Mouse (Mus musculus) macrophage (primary cell): Measurements from ENCODE around the gene Orm2. TPM values are rescaled to one million over a fixed set of nuclear protein-coding genes. Genes with fewer than 3 reads are reported as not detected.

Experiments
- H3K27ac ChIP-seq: fragments of 350-480 bp; formaldehyde crosslinking; 2 replicates; pipeline ENCODE4 v1.9.0; 2021
- H3K36me3 ChIP-seq: fragments of 350-480 bp; formaldehyde crosslinking; 2 replicates; pipeline ENCODE4 v1.9.0; 2021; ENCODE audit errors: inconsistent target
- H3K4me3 ChIP-seq: fragments of 350-480 bp; formaldehyde crosslinking; 2 replicates; pipeline ENCODE4 v1.9.0; 2021; ENCODE audit errors: inconsistent target
- H3K79me2 ChIP-seq: fragments of 350-480 bp; formaldehyde crosslinking; 2 replicates; pipeline ENCODE4 v1.9.0; 2021; ENCODE audit errors: inconsistent target
- WGBS: methylation state at CpG from one replicate; pipeline ENCODE4 v1.1.7; 2026; ENCODE audit warnings: inconsistent platforms; ENCODE audit not compliant: missing documents; 5-methylcytosine and 5-hydroxymethylcytosine counted together
- polyA plus RNA-seq: library from polyadenylated mRNA; stranded (reverse); fragments of 250-400 nt; gene quantifications from 3 replicates; pipeline ENCODE4 v1.2.4, GENCODE M21; 2018; ENCODE audit warnings: inconsistent platforms

Gene Orm2
- polyA plus RNA-seq, 1 experiment from 2014 or later = not detected

DNA sequence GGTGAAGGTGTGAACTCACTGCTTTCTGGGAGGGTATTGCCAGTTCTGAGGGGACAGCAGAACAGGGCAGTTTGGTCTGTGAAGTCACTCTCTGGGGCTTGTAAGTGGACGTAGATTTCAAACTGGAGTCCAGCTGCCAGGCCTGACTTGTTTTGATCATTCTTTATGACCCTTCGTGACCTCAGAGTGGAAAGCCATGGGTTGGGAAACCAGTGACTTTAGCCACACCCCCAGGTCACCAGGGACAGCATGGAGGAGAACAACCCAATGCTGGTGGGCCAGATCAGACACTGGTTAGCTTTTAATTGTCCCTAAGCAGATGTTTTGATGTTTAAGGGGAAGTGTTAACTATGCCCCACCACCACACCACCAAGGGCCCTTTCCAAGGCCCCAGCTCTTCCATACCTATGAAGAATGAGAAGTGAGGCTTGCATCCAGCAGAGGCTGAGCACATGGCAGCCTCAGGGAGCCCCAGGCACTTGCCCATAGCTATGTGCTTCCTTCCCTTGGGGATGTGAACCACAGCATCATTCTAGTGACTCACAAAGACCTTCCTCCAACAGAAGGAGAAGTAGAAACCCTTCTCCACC lies 5.2 kb upstream of the Orm2 start:
- H3K27ac ChIP-seq = no peak overlapping the region
- no peak overlapping the region for H3K4me3 ChIP-seq
- no peaks in the 10 kb centered on the region for H3K79me2 ChIP-seq
- H3K36me3 ChIP-seq = no peaks in the 10 kb centered on the region
- 66% methylated on average over 2 of the region's 2 CpGs for WGBS

DNA sequence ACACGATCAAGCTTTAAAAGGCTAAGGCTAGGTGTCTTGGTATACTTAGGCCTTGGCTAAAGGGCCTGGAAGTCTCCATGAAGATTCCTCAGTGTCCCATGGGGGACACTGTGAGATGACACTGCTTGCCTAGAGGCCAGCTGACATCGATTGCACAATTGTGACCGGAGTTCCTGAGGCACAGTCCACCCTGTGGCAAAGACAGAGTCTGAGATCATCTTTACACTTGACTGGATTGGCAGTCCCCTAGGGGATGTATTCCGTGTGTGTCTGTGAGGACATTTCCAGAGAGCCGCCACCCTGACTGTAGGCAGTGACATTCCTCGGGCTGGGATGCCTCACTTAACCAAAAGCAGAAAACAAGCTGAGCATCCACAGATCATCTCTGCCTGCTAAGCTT lies 2.4 kb upstream of the Orm2 start:
- WGBS = 79% methylated on average over 6 of the region's 6 CpGs
- Histone ChIP-seq H3K36me3 (no peaks in the 10 kb centered on the region; the same call in 1 of the 2 replicates), H3K4me3 (no peak overlapping the region), H3K79me2 (no peaks in the 10 kb centered on the region), H3K27ac (no peak overlapping the region)

DNA sequence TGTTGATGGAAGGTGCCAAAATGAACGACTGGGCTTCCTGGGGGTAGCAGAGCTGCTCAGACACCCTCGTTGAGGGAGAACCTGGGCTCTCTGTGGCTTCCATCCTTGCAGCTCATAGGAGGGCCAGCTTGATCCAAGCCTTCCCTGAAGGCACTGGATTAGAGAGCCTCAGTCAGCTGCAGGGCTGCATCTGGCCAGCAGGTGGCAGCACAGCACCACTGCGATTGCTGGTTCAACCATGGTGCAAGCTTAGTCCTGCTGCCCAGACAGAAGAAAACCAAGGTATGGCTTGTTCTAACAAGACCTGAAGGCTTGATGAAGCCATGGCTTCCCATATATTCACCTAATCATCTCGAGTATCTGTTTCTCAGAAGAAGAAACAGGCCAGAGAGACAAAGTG lies 6.3 kb downstream of the Orm2 start:
- Histone ChIP-seq H3K36me3 (peaks cover 66% of the 10 kb centered on the region), H3K4me3 (no peak overlapping the region), H3K27ac (no peak overlapping the region), H3K79me2 (no peaks in the 10 kb centered on the region)
- 45% methylated on average over 4 of the region's 4 CpGs for WGBS

- WGBS = 91% methylated on average over 7 of the region's 7 CpGs
- no peaks in the 10 kb centered on the region for H3K79me2 ChIP-seq
- peaks cover 89% of the 10 kb centered on the region for H3K36me3 ChIP-seq
- no peak overlapping the region for H3K27ac ChIP-seq
- no peak overlapping the region for H3K4me3 ChIP-seq
These were observed 8.6 kb downstream of the Orm2 start for GRCm38 (mm10) chr4:63370897-63371296.

DNA sequence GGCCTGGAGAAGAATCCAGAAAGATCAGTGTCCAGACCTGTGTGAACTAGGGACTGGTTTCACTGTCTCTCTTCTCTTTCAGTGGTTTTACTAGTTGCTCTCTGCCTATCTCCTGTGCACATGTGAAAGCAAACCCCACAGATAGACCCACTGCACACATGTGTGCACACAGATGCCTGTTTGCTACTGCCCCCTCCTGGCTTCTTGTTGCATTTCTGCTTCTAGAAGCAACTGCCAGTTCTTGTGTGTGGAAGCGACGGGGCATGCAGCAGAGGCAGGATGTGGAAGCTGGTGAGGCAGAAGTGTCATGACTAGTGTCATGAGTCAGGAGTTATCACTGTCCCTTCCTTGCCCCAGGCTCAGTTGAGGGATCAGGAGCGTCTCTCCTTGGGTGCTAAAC lies 9.6 kb downstream of the Orm2 start:
- H3K79me2 ChIP-seq = no peaks in the 10 kb centered on the region
- H3K4me3 ChIP-seq = no peak overlapping the region
- H3K27ac ChIP-seq = peak overlapping the region; percentile 21
- 40% methylated on average over 3 of the region's 3 CpGs for WGBS
- peaks cover 93% of the 10 kb centered on the region for H3K36me3 ChIP-seq

DNA sequence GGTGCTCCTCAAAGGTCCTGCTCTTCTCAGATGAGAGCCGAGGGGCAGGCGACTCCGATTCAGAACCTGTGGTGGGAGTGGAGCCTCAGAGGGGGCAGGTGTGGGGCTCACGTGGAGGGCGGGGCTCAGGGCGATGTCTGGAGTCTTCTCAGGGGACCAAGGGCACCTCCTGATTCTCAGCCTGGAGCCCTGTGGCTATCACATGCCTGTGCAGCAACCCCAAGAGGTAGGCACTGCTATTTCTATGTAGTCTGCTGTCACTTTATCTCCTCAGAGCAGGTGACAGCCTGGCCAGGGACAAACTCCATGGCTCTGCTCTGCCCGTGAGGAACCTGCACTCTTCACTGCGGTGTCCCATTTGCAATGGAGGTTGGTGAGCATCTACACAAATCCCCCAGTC lies 11.2 kb downstream of the Orm2 start:
- Histone ChIP-seq H3K4me3 (no peak overlapping the region), H3K27ac (no peak overlapping the region), H3K79me2 (no peaks in the 10 kb centered on the region), H3K36me3 (peaks cover 95% of the 10 kb centered on the region)
- WGBS = 96% methylated on average over 8 of the region's 8 CpGs

DNA sequence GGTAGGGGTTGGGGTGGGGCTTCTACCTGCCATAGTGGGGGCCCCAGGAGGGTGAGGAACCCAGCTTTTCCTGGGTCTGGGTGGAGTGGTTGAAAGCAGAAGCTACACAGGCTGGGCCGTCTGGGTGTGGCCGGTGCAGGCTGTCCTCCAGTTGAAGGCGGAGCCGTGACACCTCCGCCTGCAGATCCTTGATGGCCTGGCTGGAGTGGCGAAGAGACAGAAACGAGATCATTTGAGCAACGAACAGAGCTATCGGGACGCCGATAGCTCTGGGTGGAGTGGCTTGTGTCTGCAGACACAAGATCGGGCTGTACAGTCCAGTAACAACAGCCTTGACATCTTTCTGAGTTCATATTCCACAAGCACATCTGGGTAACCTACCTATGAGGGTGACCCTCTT lies 12.1 kb downstream of the Orm2 start:
- Histone ChIP-seq H3K36me3 (peaks cover 98% of the 10 kb centered on the region), H3K27ac (no peak overlapping the region), H3K4me3 (no peak overlapping the region), H3K79me2 (no peaks in the 10 kb centered on the region)
- WGBS = 82% methylated on average over 12 of the region's 12 CpGs

GRCm38 (mm10) chr4:63375367-63375766 lies 13.1 kb downstream of the Orm2 start:
- H3K79me2 ChIP-seq = no peaks in the 10 kb centered on the region
- 100% methylated on average over 1 of the region's 1 CpGs for WGBS
- H3K4me3 ChIP-seq = no peak overlapping the region
- peaks cover 98% of the 10 kb centered on the region for H3K36me3 ChIP-seq
- no peak overlapping the region for H3K27ac ChIP-seq

DNA sequence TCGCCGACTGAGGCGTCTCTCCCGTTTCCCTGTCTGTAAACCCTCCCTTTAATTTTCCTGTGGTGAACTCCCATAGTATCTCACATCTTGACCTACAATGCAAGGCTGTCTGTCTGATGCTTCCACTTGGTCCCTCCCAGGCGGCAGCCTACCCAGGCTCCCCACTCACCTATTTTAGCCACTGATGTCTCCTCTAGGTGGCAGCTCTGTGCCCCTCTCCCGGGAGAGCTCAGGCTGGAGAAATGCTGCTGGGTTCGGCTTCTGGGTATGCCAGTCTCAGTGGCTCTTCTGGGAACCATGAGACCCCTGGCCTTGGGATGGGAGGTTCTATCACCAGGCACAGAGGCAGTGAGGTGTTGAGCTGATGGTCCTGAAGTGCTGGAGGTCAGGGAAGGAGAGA lies 15.2 kb downstream of the Orm2 start:
- Histone ChIP-seq H3K79me2 (no peaks in the 10 kb centered on the region), H3K4me3 (no peak overlapping the region), H3K36me3 (peaks cover 99% of the 10 kb centered on the region), H3K27ac (no peak overlapping the region)
- 79% methylated on average over 7 of the region's 7 CpGs for WGBS

- WGBS = 100% methylated on average over 4 of the region's 4 CpGs
- Histone ChIP-seq H3K36me3 (peaks cover 88% of the 10 kb centered on the region), H3K79me2 (peaks cover 25% of the 10 kb centered on the region), H3K4me3 (no peak overlapping the region), H3K27ac (no peak overlapping the region)
These were observed 20.6 kb downstream of the Orm2 start for GRCm38 (mm10) chr4:63382676-63383369.

DNA sequence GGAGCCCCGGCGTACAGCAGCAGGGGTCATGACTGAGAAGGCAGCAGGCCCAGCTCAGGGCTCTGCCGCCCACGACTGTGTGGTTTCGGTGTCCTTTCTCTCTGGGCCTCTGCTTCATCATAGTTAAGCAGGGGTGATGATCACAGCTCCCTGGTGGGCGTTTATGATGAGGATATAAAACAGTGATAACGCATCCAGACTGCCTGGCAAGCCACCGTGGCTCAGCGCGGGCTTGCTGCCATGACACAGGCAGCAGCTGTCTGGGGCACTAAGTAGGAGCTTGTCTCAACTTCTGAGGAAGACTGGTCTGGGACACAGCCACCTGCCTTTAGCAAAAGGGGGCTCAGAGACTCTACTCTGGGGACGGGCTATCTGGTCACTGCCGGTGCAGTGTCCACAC lies 21.2 kb downstream of the Orm2 start:
- Histone ChIP-seq H3K4me3 (no peak overlapping the region), H3K27ac (no peak overlapping the region), H3K36me3 (peaks cover 86% of the 10 kb centered on the region), H3K79me2 (peaks cover 32% of the 10 kb centered on the region)
- 96% methylated on average over 12 of the region's 12 CpGs for WGBS

GRCm38 (mm10) chr4:63384262-63384661 lies 22.0 kb downstream of the Orm2 start:
- Histone ChIP-seq H3K36me3 (peaks cover 78% of the 10 kb centered on the region), H3K79me2 (peaks cover 40% of the 10 kb centered on the region), H3K27ac (no peak overlapping the region), H3K4me3 (no peak overlapping the region)
- whole genome bisulfite sequencing = 92% methylated on average over 4 of the region's 4 CpGs

GRCm38 (mm10) chr4:63385253-63385652 lies 23.0 kb downstream of the Orm2 start:
- WGBS = 76% methylated on average over 3 of the region's 3 CpGs
- Histone ChIP-seq H3K79me2 (peaks cover 46% of the 10 kb centered on the region), H3K36me3 (peaks cover 68% of the 10 kb centered on the region), H3K4me3 (no peak overlapping the region), H3K27ac (peak overlapping the region; percentile 70)

DNA sequence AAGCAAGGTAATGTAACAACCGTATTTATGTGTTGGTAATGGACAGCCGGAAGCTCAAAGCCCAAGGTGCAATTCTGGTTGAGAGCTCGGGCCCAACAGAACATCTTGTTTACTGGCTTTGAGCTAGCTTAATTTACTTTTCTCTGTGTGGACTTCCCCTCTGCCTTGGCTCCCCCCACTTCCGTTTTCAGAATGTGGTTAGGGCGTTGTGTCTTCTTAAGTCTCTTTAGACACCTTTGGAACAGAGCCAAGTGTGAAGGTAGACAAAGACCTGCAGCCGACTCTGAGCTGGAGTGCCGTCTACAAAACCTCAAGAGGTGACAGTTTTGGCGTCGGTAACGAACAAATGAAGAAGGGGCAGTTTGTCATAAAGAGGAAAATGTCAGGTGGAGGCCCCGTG lies 23.5 kb downstream of the Orm2 start:
- Histone ChIP-seq H3K79me2 (peaks cover 52% of the 10 kb centered on the region), H3K27ac (peak overlapping the region; percentile 70), H3K36me3 (peaks cover 63% of the 10 kb centered on the region), H3K4me3 (no peak overlapping the region)
- WGBS = 8% methylated on average over 11 of the region's 11 CpGs

- no peak overlapping the region for H3K27ac ChIP-seq
- H3K4me3 ChIP-seq = no peak overlapping the region
- H3K79me2 ChIP-seq = peaks cover 74% of the 10 kb centered on the region
- peaks cover 41% of the 10 kb centered on the region for H3K36me3 ChIP-seq
- 94% methylated on average over 6 of the region's 6 CpGs for WGBS
These were observed 25.8 kb downstream of the Orm2 start for GRCm38 (mm10) chr4:63388029-63388428.
